Mouse (Mus musculus): Measurements from ENCODE around the gene Nav2.

Nav2 gene

DNA sequence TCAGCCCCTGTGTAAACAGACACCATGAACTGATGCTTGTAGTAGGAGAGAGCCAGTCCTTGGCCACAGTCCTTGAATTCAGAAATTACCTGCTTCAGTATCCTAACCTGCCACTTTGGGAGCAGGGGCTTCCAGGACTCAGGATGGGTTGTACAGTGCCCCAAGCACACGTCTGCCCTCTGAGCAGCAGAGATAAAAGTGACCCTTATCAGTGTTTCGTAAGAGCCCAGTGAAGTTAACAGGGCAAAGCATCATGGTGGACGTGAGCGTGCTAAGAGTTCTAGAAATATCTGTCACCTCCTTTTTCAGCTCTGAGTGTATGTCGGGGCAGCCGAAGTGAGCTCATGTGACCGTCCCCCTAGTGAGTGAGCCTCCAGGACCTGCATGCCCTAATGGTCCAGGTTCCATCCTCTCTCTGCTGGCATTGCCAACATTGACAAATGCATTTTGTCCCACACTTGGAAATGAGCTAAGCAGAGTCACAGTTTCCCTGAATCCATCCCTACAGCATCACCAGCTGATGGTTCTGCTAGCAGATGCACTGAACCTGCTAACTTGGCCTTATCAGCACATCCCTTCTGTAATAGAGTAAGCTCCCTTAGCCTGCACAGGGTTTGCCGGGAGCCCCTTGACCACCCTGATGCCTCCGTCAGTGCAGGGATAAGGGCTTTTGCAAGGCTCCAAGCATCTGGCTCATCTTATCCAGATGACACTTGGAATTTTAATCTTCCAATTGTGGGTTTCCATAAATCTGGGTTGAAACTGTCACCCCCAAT is 418.6 kb downstream of the Nav2 start:
- DNase-seq (ENCODE audit: low spot score in 2 of 2): no peak

DNA sequence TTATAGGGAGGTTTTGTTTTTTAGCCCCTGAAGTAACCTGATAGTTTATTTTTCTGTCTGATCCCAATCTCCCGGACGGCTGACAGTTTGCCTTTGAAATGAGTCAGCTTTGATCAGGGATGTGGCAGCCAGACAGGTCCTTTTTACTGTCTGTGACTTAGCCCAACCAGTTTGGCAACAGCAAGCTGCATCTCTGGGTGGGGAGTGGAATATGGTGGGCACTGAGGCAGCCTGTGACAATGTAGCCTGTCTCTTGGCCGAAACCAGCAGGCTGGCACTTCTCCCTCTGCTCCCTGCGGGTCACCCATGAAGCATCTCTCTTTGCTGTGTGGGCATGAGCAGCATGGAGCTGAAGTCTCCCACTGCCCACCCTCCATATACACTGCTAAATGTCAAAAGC is 421.7 kb downstream of the Nav2 start:
- DNase-seq (ENCODE audit: low spot score in 2 of 2): no peak

DNA sequence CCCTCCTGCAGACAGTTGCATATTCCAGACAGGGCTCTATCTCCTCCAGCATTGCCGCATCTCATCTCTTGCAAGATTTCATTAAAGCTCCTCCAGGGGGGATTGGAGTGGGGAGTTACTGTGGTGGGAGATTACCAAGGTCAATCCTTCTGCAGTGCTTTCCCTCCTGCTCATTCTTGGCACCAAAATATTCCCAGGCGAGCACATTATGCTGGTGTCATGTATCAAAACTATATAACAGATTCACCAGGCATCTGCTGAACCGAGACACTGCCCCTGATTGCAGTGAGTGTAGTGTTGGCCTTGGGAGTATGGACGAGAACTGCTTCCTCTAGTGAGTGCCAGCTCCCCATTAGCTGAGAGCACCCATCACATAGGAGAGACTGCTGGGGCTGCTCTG is 423.4 kb downstream of the Nav2 start:
- no peak for DNase-seq (ENCODE audit: low spot score in 2 of 2)

DNA sequence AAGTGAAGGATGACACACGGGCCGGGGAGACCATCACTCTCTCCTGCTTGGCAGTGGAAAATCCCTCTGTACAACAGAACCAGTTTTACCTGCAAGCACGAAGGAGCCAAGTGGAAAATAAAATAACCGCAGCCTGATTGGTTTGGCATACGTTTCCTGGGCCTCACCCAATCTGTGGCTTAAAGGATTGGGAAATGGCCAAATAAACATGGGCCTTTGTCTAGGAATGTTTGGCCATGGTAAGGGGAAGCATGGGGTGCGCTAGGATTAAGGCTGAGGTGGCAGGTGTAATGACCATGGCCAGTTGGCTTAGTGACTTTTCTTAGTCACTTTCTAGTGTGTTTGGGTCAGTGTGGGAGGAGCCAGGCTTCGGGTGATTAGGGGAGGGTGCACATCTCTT is 424.1 kb downstream of the Nav2 start:
- no peak for DNase-seq (ENCODE audit: low spot score in 2 of 2)

DNA sequence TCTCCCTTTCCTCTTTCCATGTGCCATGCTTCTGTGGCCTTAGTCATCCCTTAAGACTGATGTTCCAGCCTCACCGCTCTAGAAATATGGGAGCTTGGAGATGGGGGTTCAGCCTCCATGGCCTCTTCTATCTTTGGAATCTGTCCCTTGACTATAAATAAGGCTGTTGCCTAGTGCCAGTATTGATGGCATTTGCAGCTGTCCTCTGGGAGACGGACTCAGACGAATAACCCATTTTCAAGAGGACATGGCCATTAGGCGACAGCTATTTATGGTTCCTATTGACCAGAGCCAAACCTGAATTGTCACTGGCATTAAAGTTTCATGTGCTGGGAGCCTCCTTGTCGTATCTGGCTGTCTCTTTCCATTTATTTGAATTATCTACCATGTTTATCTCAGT is 425.6 kb downstream of the Nav2 start:
- no peak for DNase-seq (ENCODE audit: low spot score in 2 of 2)

DNA sequence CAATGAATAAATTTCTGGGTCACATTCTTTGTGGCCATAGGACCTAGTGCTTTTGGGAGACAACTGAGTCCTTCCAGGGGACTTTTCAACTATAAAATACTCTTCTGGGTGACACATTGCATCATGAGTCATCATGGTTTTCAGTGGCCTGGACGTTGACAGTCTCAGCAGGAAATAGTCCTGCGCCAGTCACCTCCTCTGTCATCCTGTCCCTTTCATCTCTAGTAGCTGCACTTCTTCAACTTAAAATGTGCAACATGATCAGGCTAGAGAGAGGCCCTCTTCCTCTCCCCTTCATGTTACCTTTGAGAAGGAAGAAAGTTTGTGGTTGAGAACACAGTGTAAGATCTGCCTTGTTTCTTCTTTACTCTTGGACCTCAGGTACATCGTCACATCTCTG is 426.5 kb downstream of the Nav2 start:
- DNase-seq (ENCODE audit: low spot score in 2 of 2): no peak

DNA sequence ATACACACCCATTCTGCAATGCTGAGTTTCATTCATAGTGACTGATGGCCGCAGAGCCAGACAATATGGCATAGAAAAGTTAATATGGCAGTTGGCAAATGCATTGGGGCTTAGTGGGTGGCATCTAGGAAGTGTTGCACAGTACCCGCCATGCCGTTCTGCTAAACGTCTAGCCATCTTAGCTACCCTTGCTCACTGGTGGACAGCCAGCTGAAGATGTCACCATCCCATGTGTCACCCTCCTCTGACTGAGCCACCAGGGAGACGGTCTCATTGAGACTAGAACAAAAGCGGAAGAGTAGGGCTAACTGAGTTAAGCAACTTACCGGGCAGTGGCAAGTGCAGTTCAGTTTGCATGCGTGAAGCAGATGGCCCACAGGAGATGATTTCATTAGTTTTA is 428.2 kb downstream of the Nav2 start:
- DNase-seq (ENCODE audit: low spot score in 2 of 2): no peak

DNA sequence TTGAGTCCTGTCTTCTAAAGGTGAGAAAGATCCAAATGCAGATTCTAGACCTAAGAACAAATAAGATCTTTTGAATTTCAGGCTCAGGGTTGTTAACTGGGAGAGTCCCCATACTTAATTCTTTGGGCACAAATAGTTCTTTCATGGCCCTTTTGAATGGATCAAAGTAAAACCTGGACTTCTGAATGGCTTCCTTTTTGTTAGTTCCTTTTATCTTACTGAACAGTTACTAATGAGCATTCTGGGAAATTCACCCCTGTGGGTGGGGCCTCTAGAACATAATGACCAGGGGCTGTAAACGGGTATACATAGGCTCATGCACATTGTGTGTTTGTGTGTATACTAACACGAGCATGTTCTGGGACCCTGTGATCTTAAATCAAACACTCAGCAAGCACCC is 429.2 kb downstream of the Nav2 start:
- DNase-seq (ENCODE audit: low spot score in 2 of 2): no peak

DNA sequence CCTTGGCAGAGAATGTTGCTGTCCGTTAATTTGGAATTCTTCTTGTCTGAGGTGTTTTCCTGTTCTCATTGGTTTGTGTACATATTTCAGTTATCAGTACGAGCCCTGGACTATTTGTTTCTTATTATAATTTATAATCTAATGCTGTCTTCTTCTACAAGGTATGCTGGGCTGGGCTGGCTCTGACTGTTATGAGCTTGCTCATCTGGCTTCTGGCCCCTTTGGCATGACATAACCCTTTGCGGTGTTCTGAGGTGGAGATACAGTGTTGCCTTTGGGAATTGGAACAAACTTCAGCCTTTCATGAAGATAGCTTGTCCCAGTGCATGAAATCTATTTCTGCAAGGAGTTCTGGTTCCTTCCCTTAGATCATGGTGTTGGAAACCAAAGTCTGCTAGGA is 431.4 kb downstream of the Nav2 start:
- DNase-seq (ENCODE audit: low spot score in 2 of 2): no peak

DNA sequence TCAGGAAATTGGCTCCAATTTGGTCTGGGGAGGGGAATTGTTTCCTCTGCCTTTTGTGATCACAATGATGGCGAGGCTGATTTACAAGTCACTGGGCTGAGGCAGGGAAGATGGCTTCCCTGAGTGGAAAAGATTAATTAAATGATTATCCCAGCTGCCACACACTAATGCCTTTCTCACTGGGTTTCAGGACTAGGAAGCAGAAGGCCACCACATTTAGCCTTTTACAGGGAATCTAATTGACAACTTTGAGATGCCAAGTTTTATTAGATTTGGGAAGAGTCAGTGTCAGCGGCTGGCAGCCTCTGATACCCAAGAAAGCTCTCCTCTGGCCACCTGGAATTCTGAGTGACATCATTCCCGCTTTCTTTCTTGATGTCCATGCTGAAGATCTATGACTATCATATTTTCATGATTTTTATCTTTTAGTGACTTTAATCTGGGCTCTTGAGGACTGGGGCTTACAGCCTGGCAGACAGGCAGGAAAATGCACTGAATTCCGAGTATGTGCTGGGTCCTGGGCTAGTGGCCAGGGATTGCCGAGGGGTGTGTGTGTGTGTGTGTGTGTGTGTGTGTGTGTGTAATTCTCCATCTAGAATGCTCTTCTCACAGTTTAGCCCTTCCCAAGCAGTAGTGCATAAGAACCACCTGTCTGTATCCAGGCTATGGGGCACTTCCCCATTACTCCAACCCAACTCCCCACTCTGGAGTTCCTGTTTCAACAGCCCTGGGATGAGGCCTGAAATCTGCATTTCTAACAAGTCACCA is 432.8 kb downstream of the Nav2 start:
- DNase-seq (ENCODE audit: low spot score in 2 of 2): no peak

DNA sequence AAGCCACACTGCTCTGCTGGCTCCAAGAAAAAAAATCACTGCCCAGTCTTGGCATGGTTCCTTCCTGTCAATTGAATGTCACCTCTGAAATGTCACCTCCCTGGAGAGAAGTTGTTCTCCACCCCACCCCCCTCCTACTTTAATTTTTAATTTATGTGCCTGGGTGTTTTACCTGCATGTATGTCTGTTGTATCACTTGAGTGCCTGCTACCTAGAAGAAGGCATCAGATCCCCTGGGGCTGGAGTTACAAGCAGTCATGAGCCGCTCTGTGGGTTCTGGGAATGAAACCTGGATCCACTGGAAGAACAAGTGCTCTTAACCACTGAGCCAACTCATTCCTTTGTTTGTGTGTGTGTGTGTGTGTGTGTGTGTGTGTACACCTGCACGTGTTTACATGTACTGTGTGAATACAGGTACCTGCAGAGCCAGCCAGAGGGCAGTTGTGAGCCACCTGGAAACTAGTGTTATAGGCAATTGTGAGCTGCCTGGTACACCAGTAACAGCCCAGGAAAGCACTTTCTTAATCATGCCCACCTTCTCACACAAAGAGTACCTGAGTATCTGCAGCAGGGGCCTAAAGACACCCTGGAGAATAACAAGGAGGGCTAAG is 433.5 kb downstream of the Nav2 start:
- DNase-seq (ENCODE audit: low spot score in 2 of 2): no peak

DNA sequence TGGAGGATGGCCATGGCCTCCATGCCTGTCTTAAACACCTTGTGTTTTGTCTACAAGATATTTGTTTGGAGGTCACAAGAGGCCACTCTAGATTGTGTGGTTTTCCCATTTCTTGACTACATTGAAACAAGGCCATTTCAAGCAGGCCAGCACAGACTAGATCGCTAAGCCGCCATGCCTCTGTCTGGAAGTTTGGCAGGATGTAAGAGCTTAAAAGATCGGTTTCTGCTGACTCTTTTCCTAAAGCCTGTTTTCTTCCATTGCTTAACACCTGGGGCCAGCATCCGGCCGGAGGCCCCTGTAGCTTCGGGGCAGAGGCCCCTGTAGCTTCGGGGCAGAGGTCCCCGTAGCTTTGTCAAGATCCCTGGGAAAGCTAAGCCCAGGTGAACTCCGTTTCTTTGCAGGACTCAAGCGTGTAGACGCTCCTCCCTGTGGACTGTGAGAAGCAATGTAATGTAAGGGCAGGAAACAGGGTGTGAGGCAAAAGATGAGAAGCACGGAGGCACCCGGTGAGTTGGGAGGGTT is 434.1 kb downstream of the Nav2 start:
- no peak for DNase-seq (ENCODE audit: low spot score in 2 of 2)

DNA sequence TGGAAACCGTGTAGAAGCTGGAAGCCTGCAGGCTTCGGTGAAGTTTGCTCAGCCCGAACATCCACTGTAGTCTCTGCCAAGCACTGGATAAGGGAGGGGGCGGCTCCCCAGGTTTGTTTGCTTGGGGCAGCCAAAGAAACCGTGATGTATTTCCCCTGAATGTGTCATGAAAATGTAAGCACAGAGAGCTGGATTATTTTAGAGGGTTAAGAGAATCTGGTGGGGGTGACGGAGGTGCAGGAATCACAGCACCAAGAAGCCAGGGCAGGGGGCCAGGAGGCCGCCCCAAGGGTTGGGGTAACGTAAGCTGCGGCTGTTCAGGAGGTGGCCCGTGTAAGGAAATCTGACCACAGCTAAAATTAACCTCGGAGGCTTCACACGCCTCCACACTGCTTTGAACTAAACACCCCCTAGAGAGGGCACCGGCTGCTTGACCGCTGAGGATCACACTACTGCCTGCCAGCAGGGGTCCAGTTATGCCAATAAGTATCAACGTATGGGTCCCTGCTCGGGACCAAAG is 434.6 kb downstream of the Nav2 start:
- no peak for DNase-seq (ENCODE audit: low spot score in 2 of 2)

DNA sequence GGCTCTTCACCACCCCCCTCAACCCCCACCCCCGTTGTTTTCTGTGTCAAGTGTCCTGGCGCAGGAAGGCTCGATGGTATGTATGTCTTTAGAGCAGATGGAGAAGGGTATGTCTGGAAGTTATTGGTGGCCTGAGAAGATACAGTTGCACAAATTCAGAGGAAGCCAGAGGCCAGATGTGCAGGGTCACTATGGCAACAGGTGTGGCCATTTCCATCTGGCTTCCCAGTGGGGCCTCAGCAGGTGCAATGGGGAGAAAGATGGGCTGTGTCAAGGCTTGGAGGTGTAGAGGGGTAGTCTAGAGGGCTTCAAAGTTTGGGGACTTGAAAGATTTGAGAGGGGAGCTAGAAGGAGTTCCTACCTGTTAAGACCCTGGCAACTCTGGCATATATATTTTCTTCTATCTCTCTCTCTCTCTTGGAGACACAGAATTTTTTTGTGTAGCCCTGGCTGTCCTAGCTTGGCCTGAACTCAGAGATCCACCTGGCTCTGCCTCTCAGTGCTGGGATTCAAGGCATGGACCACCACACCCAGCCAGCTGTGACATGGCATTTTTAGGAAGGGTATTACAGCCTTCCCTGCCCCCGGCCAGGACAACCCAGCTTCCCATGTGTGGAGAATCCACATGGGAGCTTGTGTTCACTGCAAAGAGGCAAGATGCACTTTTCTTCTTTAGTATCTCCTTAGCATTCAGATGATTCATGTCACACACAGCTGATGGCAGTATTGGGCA is 435.4 kb downstream of the Nav2 start:
- no peak for DNase-seq (ENCODE audit: low spot score in 2 of 2)

DNA sequence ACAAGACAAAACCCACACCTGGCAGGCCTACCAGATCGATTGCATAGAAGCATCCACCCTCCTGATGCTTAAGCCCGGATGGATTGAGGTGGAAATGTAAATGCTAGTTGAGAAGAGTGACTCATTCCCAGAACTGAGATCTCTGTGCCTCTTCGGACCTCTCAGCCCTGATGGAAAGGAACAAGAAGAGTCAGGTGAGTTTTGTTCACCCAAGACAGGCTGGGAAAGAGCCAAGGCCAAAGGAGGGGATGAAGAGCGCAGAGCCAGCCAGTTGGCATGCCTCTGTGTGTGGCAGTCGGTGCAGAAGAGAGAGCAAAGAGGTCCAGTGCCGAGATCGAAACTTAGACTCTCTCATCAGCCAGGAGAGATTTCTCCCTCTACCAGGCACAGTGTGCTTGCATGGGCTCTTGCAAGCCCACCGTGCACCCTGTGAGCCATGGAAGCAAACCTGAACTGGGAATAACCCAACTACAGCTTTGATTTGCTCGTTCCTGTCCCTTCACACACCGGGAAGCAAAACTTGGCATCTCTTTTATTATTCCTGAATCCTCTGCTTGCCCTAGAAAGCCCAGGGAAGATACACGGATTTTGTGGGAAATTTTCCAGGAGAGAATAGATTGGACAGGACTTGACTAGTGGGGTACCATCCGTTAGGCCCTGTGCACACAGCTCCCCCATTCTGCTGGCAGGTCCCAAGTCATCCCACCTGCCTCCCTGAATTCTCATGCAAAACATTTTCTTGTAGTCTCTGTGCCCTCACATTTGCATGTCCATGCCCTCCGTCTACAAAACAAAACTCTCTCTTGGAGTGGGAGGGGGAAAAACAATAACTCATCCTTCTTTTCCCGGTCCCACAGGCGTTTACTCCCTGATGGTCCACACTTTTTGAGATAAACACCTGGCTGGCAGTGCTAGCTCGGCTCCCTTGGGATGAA is 439.1 kb downstream of the Nav2 start:
- no peak for DNase-seq (ENCODE audit: low spot score in 2 of 2)

DNA sequence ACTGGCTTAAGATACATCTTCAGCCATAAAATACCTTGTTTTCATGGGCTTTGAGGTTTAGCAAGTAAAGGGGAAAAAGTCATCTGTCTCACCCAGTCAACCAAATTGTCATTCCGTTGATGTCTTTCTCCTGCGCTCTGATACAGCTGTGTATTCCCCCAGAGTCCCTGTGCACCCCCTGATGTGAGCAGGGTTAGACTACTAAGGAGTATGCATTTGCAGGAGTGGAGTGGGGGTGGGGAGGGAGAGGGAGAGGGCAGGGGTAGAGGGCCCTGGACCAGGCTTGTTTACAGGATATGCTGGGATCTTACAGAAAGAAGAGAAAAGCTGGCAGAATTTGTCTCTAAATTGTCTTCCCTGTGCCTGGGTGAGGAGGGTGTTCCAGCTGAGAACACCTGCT is 440.1 kb downstream of the Nav2 start:
- no peak for DNase-seq (ENCODE audit: low spot score in 2 of 2)

DNA sequence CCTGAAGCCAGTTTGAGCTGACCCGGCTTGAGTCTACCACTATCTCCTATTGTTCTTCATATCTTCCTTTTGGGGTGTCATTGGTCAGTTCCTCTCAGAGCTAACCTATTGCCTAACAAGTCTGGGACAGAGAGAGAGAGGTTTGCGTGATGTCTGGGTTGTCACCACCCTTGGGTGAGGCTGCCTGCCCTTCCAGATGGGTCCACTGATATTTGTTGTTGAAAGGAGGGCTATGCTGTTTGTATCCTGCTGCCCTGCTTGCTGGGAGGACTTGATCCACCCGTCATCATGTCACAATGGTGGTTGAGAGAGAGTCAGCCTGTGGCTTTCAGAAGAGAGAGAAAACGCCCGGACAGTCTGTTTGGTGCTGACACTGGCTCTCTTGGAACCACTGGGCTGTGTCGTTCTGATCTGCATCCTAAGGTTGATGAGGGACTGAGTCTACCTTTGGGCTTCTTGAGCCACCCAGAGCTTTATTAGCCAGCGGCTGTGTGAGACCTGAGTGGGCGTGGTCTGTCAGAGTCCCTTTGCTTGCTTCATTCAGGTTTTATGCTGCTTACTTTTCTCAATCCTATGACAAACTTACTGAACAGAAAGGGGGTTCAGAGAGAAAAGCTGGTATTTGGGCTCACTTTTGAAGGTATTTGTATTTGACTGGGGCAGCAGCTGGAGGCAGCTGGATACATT is 441.9 kb downstream of the Nav2 start:
- no peak for DNase-seq (ENCODE audit: low spot score in 2 of 2)

DNA sequence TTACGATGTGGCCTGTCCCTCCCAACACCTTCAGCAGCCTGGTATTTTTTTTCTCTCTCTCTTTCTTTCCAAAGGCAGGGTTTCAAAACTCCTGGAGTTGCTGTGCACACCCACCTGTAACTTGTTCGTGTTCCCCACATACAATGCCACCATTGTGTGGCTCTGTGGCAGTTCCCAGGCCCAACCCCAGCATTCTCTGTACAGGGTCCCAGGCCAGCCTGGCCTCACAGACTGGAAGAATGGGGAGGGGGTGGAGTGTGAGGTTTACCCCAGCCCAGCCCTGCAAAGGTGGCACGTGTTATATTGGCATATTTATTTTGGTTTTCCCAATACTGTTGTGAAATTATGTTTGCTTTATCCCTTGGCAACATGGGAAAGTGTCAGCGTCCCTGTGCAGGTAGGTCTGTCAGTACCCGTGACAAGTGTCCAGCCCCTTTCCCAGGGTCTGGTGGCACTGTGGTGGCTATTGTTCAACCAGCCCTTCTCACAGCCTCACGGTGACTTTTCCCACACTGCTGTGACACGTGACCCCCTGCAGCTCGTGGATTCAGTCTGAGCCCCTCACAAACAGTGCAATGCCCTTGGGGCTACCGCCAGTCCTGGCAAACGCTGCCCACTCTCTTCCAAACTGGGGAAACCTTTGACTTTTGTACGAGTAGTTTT is 443.2 kb downstream of the Nav2 start:
- no peak for DNase-seq (ENCODE audit: low spot score in 2 of 2)

DNA sequence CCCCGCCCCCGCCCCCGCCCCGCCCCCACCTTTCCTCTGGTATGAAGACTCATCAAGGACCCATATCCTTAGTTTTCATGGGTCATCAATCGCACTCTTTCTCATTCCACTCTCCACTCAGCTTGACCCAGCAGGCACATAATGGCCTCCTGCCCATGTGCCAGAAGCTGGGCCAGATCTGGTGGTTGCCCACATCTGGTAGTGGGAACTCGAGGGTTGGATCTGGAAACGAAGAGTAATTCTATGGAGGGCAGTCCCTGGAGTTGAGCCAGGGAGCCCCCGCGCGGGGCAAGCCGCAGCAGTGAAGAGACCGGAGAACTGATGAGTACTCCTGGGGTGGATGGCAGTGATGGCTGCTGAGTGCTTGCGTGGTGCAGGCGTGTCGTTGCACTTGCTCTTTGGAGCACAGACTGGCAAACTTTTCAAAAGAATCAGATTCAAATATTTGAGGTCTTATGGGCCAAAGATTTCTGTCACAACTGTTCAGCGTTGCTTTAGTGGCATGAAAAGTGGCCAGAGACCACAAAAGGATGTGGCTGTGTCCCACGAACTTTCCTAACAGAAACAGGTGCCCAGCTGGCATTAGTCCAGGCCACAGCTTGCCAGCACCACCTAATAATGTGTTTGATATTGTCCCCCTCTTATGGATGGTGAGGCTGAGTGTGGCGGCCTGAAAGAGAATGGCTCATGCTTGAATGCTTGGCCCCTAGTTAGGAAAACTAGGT is 449.1 kb downstream of the Nav2 start:
- no peak for DNase-seq (ENCODE audit: low spot score in 2 of 2)
